In genomic region chr6:29118231-29118630, GRCm38 (mm10) we compare ENCODE assay signal across 27 mouse cellular contexts. TPM values are rescaled to one million over a fixed set of nuclear protein-coding genes. Genes with fewer than 3 reads are reported as not detected.
A peak's percentile ranks its signal among the peaks of the same experiment; 100 is the strongest.
DNase-seq lines count a peak whose midpoint lies in the region; ATAC-seq and TF ChIP-seq lines count a peak whose summit lies in the region.
"Had no signal": no experiment of that assay in that cellular context is flagged by ENCODE, and none has a peak within 500 bp of the region (broad histone marks: within the 10 kb centered on the region; RNA-seq: fewer than 3 reads in every experiment).

No protein-coding gene starts in this region.

- TF ChIP-seq CTCF in forebrain, postnatal 0 days (IDR thresholded peaks at IDR 0.05; ENCODE audit: low read depth): no peak
- TF ChIP-seq CTCF in liver, postnatal 0 days (IDR thresholded peaks at IDR 0.05; ENCODE audit: low read depth): no peak

- in situ Hi-C loops in ES-E14 (cut with MboI; ENCODE audit: low sequenced_read_pairs in 2 of 2, unreplicated experiment in 2 of 2): no loop called here

- TF ChIP-seq EP300 in liver, postnatal 0 days (IDR thresholded peaks at IDR 0.05; ENCODE audit: low read depth): no peak

- H3K4me2 ChIP-seq in forebrain, postnatal 0 days (ENCODE audit: low read depth): no peak overlapping the region
- H3K4me2 ChIP-seq in forebrain, embryonic 11.5 days (ENCODE audit: low read depth, low read length, severe bottlenecking): no peak overlapping the region
- no peak overlapping the region for H3K4me2 ChIP-seq in neural tube, embryonic 13.5 days
- H3K4me2 ChIP-seq in liver, postnatal 0 days (ENCODE audit: low read depth, low read length): no peak overlapping the region
- H3K4me2 ChIP-seq: embryonic facial prominence, embryonic 13.5 days; forebrain, embryonic 13.5 days; heart, embryonic 13.5 days; hindbrain, embryonic 14.5 days had no signal

- DNase-seq in forebrain, postnatal 0 days: no peak
- no peak for DNase-seq in forebrain, embryonic 11.5 days (ENCODE audit: low spot score)
- DNase-seq in neural tube, embryonic 10.5 days (ENCODE audit: extremely low spot score, low spot score): no peak
- DNase-seq in ES-E14 (ENCODE audit: low read depth, low spot score): no peak
- DNase-seq in induced T-regulatory cell, adult 2 months (ENCODE audit: low read depth): peak; percentile 5
- no peak for DNase-seq in liver, postnatal 0 days
- no peak for DNase-seq in layer of hippocampus, postnatal 10 days (ENCODE audit: low spot score in 2 of 2)
- DNase-seq: cerebellum, adult 11 months; cerebellum, adult 8-10 months; cerebellum, postnatal 36 days had no signal

- H3K9ac ChIP-seq in forebrain, postnatal 0 days: no peak overlapping the region
- no peak overlapping the region for H3K9ac ChIP-seq in forebrain, embryonic 11.5 days (ENCODE audit: low read length)
- H3K9ac ChIP-seq in neural tube, embryonic 13.5 days: no peak overlapping the region
- H3K9ac ChIP-seq in ES-E14 (ENCODE audit: insufficient read depth, low read depth, low read length, poor library complexity, severe bottlenecking): no peak overlapping the region
- no peak overlapping the region for H3K9ac ChIP-seq in liver, postnatal 0 days (replicated peaks)
- H3K9ac ChIP-seq: embryonic facial prominence, embryonic 13.5 days; forebrain, embryonic 13.5 days; heart, embryonic 13.5 days; hindbrain, embryonic 14.5 days had no signal

- H3K4me3 ChIP-seq in forebrain, postnatal 0 days (ENCODE audit: low read depth, low read length): no peak overlapping the region
- H3K4me3 ChIP-seq in forebrain, embryonic 11.5 days (ENCODE audit: low read depth, low read length): no peak overlapping the region
- no peak overlapping the region for H3K4me3 ChIP-seq in neural tube, embryonic 13.5 days
- no peak overlapping the region for H3K4me3 ChIP-seq in ES-E14 (ENCODE audit: insufficient read depth in 1 of 2, low read depth in 1 of 2, low read length in 2 of 2, poor library complexity in 1 of 2, severe bottlenecking in 1 of 2)
- H3K4me3 ChIP-seq in liver, postnatal 0 days (ENCODE audit: low read depth, low read length): no peak overlapping the region
- H3K4me3 ChIP-seq: embryonic facial prominence, embryonic 10.5 days; embryonic facial prominence, embryonic 13.5 days; erythroblast, embryonic 14.5 days; forebrain, embryonic 13.5 days; heart, adult 2 months; heart, embryonic 10.5 days; heart, embryonic 13.5 days had no signal

- no peak overlapping the region for H3K27ac ChIP-seq in forebrain, postnatal 0 days (ENCODE audit: low read depth, low read length)
- no peak overlapping the region for H3K27ac ChIP-seq in forebrain, embryonic 11.5 days (ENCODE audit: low read depth, low read length)
- H3K27ac ChIP-seq in neural tube, embryonic 13.5 days (replicated peaks): peak overlapping the region; percentile 24; the same call in 1 of the 2 replicates
- H3K27ac ChIP-seq in ES-E14 (ENCODE audit: insufficient read depth, low read depth, low read length, poor library complexity, severe bottlenecking): peak overlapping the region; percentile 55; the same call in 1 of the 2 replicates
- no peak overlapping the region for H3K27ac ChIP-seq in liver, postnatal 0 days (ENCODE audit: low read depth)
- H3K27ac ChIP-seq: embryonic facial prominence, embryonic 10.5 days; embryonic facial prominence, embryonic 13.5 days; forebrain, embryonic 13.5 days; heart, adult 2 months; heart, embryonic 10.5 days; heart, embryonic 13.5 days; hindbrain, embryonic 14.5 days; hindbrain, postnatal 0 days had no signal

- peak; percentile 25; the same call in 1 of the 2 replicates for ATAC-seq in forebrain, postnatal 0 days
- ATAC-seq in forebrain, embryonic 11.5 days (replicated peaks; ENCODE audit: low FRiP score): no peak
- ATAC-seq in neural tube, embryonic 13.5 days (ENCODE audit: low read depth): no peak
- no peak for ATAC-seq in liver, postnatal 0 days
- ATAC-seq: forebrain, embryonic 13.5 days had no signal

- peaks cover 1% of the 10 kb centered on the region; the same call in 1 of the 2 replicates for H3K36me3 ChIP-seq in forebrain, postnatal 0 days (ENCODE audit: insufficient read depth)
- H3K36me3 ChIP-seq in forebrain, embryonic 11.5 days (ENCODE audit: control insufficient read depth, insufficient read depth, low read length): no peaks in the 10 kb centered on the region
- no peaks in the 10 kb centered on the region for H3K36me3 ChIP-seq in neural tube, embryonic 13.5 days
- no peaks in the 10 kb centered on the region for H3K36me3 ChIP-seq in ES-E14 (ENCODE audit: control insufficient read depth, insufficient read depth, low read length, poor library complexity, severe bottlenecking)
- no peaks in the 10 kb centered on the region for H3K36me3 ChIP-seq in liver, postnatal 0 days (replicated peaks; ENCODE audit: insufficient read depth, low read length)
- H3K36me3 ChIP-seq: heart, embryonic 10.5 days had no signal

- no peaks in the 10 kb centered on the region for H3K27me3 ChIP-seq in forebrain, postnatal 0 days (ENCODE audit: insufficient read depth, low read length)
- H3K27me3 ChIP-seq in forebrain, embryonic 11.5 days (ENCODE audit: control insufficient read depth, insufficient read depth, low read length): no peaks in the 10 kb centered on the region
- no peaks in the 10 kb centered on the region for H3K27me3 ChIP-seq in neural tube, embryonic 13.5 days
- no peaks in the 10 kb centered on the region for H3K27me3 ChIP-seq in liver, postnatal 0 days (ENCODE audit: insufficient read depth, low read length)
- H3K27me3 ChIP-seq: embryonic facial prominence, embryonic 13.5 days; forebrain, embryonic 13.5 days; heart, embryonic 13.5 days had no signal

- H3K4me1 ChIP-seq in forebrain, postnatal 0 days (ENCODE audit: insufficient read depth): peaks cover 4% of the 10 kb centered on the region; the same call in 1 of the 2 replicates
- no peaks in the 10 kb centered on the region for H3K4me1 ChIP-seq in forebrain, embryonic 11.5 days (replicated peaks; ENCODE audit: control insufficient read depth, insufficient read depth, low read length)
- H3K4me1 ChIP-seq in neural tube, embryonic 13.5 days (replicated peaks): peaks cover 13% of the 10 kb centered on the region; the same call in 1 of the 2 replicates
- peaks cover 8 to 13% of the 10 kb centered on the region in 2 experiments for H3K4me1 ChIP-seq in ES-E14 (ENCODE audit: control insufficient read depth in 2 of 2, insufficient read depth in 2 of 2, low read length in 2 of 2, poor library complexity in 1 of 2)
- peaks cover 7% of the 10 kb centered on the region for H3K4me1 ChIP-seq in liver, postnatal 0 days (ENCODE audit: insufficient read depth)
- H3K4me1 ChIP-seq: embryonic facial prominence, embryonic 10.5 days; heart, embryonic 10.5 days; heart, embryonic 13.5 days had no signal

- no peaks in the 10 kb centered on the region for H3K9me3 ChIP-seq in forebrain, postnatal 0 days (ENCODE audit: low read length)
- H3K9me3 ChIP-seq in forebrain, embryonic 11.5 days (ENCODE audit: control insufficient read depth, low read length): no peaks in the 10 kb centered on the region
- no peaks in the 10 kb centered on the region for H3K9me3 ChIP-seq in neural tube, embryonic 13.5 days
- H3K9me3 ChIP-seq in ES-E14 (ENCODE audit: control insufficient read depth, insufficient read depth, low read depth, low read length): no peaks in the 10 kb centered on the region
- H3K9me3 ChIP-seq in liver, postnatal 0 days (ENCODE audit: low read length): no peaks in the 10 kb centered on the region
- H3K9me3 ChIP-seq: embryonic facial prominence, embryonic 10.5 days; embryonic facial prominence, embryonic 13.5 days; forebrain, embryonic 13.5 days; heart, embryonic 10.5 days; heart, embryonic 13.5 days had no signal

TF ChIP-seq in ES-E14, 5 proteins besides CTCF, POLR2A, EP300 and RAD21:
- TF ChIP-seq MAFK (IDR thresholded peaks at IDR 0.05; ENCODE audit: insufficient read depth, low read depth, low read length): no peak

RNA-seq across cellular contexts. Expression of gene Rbm28, which starts 46.6 kb away (rescaled TPM):
- total RNA-seq in forebrain, postnatal 0 days (2014; rRNA removed): 32.8 and 33.5 TPM in 2 replicates
- polyA plus RNA-seq in forebrain, postnatal 0 days (2015; fragmentation: Nextera tagmentation; extraction: Ambion mirVana): 14.7 and 18.0 TPM in 2 replicates
- 73.3 and 74.8 TPM in 2 replicates for polyA plus RNA-seq in forebrain, embryonic 11.5 days (2014; fragmentation: Nextera tagmentation; extraction: Ambion mirVana)
- polyA plus RNA-seq in neural tube, embryonic 13.5 days (2015; fragmentation: Nextera tagmentation; extraction: Ambion mirVana): 41.3 and 44.4 TPM in 2 replicates
- 50.9 and 58.1 TPM in 2 replicates for total RNA-seq in ES-E14 (2012; rRNA removed)
- polyA plus RNA-seq in liver, postnatal 0 days (2015; fragmentation: Nextera tagmentation; extraction: Ambion mirVana): 6.6 and 8.2 TPM in 2 replicates
- 10 to 100 TPM; 33.7 to 43.6 TPM for total RNA-seq in layer of hippocampus, postnatal 10 days (2021)

RNA-seq across cellular contexts. Expression of gene Lep, which starts 58.2 kb away (rescaled TPM):
- not detected in 2 replicates for total RNA-seq in forebrain, postnatal 0 days (2014; rRNA removed)
- not detected in 2 replicates for polyA plus RNA-seq in forebrain, postnatal 0 days (2015; fragmentation: Nextera tagmentation; extraction: Ambion mirVana)
- polyA plus RNA-seq in forebrain, embryonic 11.5 days (2014; fragmentation: Nextera tagmentation; extraction: Ambion mirVana): not detected in 2 replicates
- polyA plus RNA-seq in neural tube, embryonic 13.5 days (2015; fragmentation: Nextera tagmentation; extraction: Ambion mirVana): not detected in 2 replicates
- total RNA-seq in ES-E14 (2012; rRNA removed): not detected in 2 replicates
- not detected in 2 replicates for polyA plus RNA-seq in liver, postnatal 0 days (2015; fragmentation: Nextera tagmentation; extraction: Ambion mirVana)
- total RNA-seq in layer of hippocampus, postnatal 10 days (2021): not detected
- total RNA-seq: granulocyte monocyte progenitor cell, adult 5-6 weeks; hindbrain, postnatal 0 days had no signal
- polyA plus RNA-seq: cortical plate, adult 2 months; embryonic facial prominence, embryonic 10.5 days; embryonic facial prominence, embryonic 13.5 days; erythroblast, embryonic 14.5 days; forebrain, embryonic 13.5 days; forebrain, embryonic 16.5 days; frontal cortex, adult 2 months; heart, embryonic 10.5 days; heart, embryonic 13.5 days; heart, embryonic 16.5 days; hindbrain, embryonic 11.5 days; hindbrain, embryonic 14.5 days; hindbrain, postnatal 0 days; intestine, embryonic 14.5 days had no signal

Comparison
In these comparisons a context has a peak if more than half of its experiments do, and no peak if none do; other contexts are left out.
1. H3K27ac ChIP-seq: peak in neural tube, embryonic 13.5 days (single experiment) and ES-E14 (single experiment); none in forebrain, postnatal 0 days (single experiment), forebrain, embryonic 11.5 days (single experiment) and liver, postnatal 0 days (single experiment).